Mouse (Mus musculus): ENCODE results near the gene Il17c.

Il17c gene

GRCm38 (mm10) chr8:122421376-122422070 lies at the start of gene Il17c:
Gene Il17c, plus strand, starts transcription at chr8:122422020.
- no peak for DNase-seq

- DNase-seq = peak; percentile 54
These were observed 46.5 kb upstream of the Il17c start for GRCm38 (mm10) chr8:122375320-122375719.

- DNase-seq = no peak
These were observed 46.0 kb upstream of the Il17c start for GRCm38 (mm10) chr8:122375751-122376364.

DNA sequence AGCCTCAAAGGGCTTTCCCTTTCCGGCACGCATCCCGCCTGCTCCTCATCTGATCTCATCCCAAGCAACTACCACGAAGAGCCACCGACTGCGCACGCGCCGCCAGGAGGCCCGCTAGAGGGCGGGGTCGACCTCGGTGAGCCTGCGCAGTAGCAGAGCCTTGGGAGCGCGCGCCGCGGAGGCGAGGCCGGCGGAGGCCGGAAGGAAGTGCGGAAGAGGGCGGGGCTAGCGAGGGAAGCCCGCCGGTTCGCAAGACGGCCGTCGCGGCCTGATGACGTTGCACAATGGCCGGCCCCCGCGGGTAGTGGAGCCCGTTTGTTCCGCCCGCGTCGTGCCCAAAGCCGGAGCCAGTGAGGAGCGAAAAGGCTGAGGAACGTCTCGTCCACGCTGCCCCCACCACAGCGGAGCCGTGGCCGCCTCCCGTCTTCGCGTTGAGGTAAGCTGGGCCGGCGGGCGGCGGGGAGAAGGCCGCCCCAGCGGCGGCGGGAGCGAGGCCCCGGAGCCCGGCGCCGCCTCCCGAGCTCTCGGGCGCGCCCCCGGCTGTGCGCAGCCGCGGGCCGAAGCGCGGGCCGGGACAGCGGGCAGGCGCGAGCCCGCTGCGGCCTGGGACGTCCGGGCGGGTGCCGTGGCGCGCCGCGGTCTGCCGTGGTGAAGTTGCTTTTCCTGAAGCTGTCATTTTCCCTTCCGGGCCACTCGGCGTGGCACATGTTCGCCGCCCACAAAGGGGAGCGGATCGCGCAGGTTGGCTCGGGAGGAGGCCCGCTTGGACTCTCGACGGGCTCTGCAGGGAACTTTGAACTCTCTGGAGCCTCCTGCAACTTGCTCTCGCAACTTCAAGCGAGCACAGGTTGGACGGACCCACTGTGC lies 45.2 kb upstream of the Il17c start, which contains the start of gene Zc3h18:
TSS of gene Zc3h18 (plus strand) at position 245 of the 867 bp plus-strand sequence.
- peak; percentile 100 for DNase-seq

GRCm38 (mm10) chr8:122383039-122383438 lies 38.8 kb upstream of the Il17c start:
- no peak for DNase-seq

GRCm38 (mm10) chr8:122389357-122389756 lies 32.5 kb upstream of the Il17c start:
- DNase-seq = no peak

DNA sequence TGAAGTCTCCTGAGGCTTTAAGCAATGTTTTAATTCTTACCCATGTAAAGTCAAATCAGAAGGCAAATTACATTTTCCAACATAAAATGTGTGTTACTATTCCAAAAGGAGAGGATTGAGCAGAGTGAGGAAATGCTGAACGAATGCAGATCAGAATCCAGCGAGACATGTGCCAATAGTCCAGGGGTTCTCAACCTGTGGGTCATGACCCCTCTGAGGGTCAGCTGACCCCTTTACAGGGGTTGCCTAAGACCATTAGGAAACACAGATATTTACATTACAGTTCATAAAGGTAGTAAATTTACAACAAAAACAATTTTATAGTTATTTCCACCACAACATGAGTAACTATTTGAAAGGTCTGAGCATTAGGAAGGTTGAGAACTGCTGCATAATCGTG lies 31.1 kb upstream of the Il17c start:
- DNase-seq = no peak

- no peak for DNase-seq
These were observed 28.1 kb upstream of the Il17c start for GRCm38 (mm10) chr8:122393717-122394116.

GRCm38 (mm10) chr8:122395291-122395690 lies 26.5 kb upstream of the Il17c start:
- DNase-seq = peak; percentile 80

DNA sequence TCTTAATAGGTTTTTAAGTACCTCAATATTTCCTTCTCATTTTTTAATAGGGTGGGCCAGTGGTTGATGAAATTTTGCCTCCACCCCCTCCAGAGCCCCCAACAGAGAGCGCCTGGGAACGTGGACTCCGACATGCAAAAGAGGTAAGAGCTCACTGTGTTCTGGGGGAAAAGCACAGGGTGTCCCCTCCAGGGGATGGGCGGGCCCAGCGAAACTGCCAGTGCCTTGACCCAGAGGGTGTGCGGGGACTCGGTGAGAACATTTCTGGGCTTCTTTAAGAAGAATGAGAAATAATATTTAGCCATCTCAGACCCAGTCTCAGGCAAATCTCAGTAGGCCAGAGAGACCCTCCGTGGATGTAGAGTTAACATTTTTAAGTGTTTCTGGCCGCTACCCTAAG lies 23.6 kb upstream of the Il17c start:
- no peak for DNase-seq

GRCm38 (mm10) chr8:122405146-122405805 lies 16.5 kb upstream of the Il17c start:
- DNase-seq = no peak

DNA sequence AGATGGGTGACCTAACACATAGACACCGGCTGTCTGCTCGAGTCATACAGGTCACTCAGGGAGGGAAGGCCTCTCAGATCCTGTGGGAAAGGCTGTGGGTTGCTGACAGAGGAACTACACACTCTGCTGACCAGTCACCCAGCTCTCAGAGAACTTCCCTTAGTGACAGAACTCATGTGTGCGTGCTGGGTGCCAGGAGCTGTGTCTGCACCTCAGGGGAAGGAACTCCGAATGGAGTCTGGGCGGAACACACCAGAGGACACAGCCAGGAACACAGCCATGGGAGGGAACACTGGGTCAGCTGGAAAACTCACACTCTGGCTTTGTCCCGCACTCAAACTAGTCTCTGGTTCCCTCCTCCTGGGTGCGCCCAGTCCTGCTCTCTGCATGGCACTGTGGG lies 14.1 kb upstream of the Il17c start:
- DNase-seq = no peak

DNA sequence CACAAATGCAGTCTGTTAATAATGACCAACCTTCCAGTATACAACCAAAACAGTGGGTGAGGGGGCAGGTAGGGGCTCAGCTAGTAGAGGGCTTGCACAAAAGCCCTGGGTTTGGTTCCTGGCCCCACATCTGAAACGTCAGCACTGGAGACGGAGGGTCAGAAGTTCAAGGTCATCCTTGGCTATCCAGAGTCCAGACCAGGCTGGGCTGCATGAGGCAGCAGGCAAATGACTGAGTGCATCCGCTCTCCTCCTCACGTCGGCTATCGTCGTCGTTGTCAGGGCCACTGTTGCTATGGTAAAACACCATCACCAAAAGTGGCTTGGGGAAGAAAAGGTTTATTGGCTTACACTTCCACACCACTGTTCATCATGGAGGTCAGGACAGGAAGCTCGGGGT lies 7.5 kb upstream of the Il17c start:
- DNase-seq = no peak

DNA sequence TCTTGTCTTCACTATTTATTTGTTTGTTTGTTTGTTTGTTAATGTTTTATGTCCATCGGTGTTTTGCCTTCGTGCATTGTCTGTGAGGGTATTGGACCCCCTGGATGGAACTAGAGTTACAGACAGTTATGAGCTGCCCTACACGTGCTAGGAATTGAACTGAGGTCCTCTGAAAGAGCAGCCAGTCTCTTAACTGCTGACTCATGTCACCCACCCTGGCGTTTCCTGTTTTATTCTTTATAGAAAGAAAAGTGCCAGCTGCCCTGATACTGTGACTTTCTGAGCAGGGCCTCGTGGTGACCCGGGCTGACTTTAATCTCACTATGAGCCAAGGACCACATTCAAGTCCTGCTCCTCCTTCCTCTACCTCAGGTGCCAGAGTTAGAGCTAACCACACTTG lies 6.3 kb upstream of the Il17c start:
- no peak for DNase-seq

DNA sequence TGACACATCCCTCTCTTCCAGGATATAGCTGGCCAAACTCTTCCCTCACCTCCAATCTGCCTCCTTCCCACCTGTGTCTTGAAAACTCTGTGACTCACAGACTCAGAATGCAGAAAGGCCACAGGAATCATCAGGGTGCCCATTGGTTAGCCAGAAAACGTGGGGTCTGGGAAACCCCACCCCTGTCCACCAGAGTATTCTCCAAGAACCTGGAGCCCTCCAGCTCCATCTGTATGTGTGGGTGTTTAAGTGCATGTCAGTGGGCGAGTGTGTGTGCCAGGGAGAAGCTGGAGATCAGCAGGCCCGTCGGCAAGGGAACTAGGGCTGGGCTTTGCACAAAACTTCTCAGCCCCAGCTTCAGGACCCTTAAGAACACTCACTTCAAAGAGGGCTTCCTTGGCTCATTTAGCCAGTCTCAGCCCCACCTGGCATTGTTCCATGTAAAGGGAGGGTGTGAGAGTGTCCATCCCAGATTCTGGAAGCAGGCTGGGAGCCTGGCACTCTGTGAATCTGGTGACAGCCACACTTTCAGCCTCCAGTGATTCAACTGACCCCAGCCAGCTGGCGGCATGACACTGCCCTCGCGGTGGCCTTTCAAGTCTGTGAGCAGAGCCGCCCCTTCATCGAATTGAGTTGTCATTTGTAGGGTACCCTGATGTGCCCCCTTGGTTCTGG lies 1.8 kb upstream of the Il17c start:
- no peak for DNase-seq

- no peak for DNase-seq
These were observed 1.4 kb downstream of the Il17c start for GRCm38 (mm10) chr8:122423217-122423616.

GRCm38 (mm10) chr8:122423659-122424058 lies 1.8 kb downstream of the Il17c start:
- no peak for DNase-seq

DNA sequence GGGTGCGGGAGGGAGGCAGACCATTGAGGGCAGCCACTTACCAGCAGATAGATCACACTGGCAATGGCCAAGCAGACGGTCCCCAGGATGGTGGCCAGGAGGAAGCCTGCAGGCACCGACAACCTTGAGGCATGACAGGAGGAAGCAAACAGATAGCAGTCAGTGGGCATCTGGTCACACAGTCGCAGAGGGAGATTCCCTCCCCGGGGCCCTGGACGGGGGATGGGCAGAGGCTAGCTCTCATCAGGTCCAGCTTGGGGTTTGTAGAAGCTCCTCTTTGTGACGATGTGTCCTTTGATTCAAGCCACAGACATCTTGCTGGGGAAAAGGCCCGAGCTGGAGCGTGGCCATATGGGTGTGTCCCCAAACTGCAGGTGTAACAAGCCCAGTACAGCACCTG lies 4.3 kb downstream of the Il17c start:
- no peak for DNase-seq

DNA sequence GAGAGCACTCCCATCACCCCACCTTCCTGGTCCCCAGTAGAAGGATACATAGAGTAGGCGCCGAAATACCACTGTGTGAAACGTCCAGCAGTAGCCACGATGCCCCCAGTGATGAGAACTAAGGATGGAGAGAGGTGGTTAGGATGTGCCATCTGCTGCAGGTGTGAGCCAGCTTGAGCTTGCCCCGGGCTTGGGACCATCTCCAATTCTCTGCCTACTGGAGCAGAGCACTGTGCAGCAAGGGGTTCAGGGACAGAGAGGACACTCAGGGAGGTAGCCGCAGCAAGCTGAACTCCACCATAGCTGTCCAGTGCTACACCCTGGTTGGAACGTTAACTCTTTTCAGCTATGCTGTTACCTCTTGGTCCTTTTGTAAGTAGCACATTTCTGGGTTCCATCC lies 5.8 kb downstream of the Il17c start:
- DNase-seq = no peak

DNA sequence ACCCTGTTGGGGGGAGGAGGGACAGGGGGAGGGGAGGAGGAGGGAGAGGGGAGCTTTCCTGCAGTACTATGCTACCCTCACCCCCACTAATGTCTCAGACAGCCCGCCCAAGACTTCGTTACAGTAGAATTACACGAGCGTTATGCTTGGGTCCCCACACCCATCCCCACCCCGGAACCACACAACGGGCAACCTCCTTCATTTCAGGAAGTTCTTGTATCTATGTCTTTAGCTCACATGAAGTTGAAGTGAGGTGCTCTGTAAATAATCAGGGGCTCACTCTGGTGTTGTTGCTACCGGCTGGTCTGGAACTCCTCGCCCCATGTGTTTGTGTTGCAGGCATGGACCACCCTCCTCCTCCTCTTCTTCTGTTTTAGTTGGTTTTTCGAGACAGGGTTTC lies 6.3 kb downstream of the Il17c start:
- DNase-seq = no peak

GRCm38 (mm10) chr8:122430058-122430636 lies 8.3 kb downstream of the Il17c start:
- DNase-seq = no peak

DNA sequence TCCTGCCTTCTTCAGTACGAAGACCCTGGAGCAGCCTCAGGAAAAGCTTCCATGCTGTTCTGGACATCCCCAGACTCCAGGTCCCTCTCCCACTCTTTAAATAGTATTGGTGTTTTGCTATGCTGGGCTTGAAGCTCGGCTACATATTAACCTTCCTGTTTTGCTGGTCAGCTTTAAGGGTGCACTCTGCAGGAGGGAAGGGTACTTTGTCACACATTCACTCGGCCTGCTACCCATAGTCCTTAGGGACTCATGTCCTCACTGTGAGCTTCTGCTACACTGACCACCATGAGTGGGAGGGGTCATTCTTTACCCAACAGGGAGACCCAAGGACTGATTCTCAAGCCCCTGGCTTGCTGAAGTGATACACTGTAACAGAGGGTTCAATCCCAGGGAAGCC lies 8.8 kb downstream of the Il17c start:
- no peak for DNase-seq

Measured in cerebellum, adult 9-11 months (tissue).